Mouse (Mus musculus) kidney, postnatal 0 days (tissue): ENCODE measurements around the gene Btk. TPM values are rescaled to one million over a fixed set of nuclear protein-coding genes. Genes with fewer than 3 reads are reported as not detected.

Experiments used
- ATAC-seq: fragments of 200-750 bp; cut with Nextera tagmentation; replicated peaks from 2 replicates; pipeline ENCODE4 v1.8.0; 2017; ENCODE audit warnings: low read depth, moderate number of reproducible peaks, moderate TSS enrichment, moderate library complexity; ENCODE audit not compliant: low FRiP score
- DNase-seq: peaks from one replicate; pipeline ENCODE4 v3.0.0-alpha.2; 2016; ENCODE audit warnings: low spot score
- H3K27ac ChIP-seq: fragments of 300-500 bp; sonication (generic); 2 replicates; pipeline ENCODE4 v1.5.1; 2014; ENCODE audit warnings: mild to moderate bottlenecking
- H3K27me3 ChIP-seq: fragments of 300-500 bp; sonication (generic); 2 replicates; pipeline ENCODE4 v1.6.1; 2014; ENCODE audit warnings: low read length, mixed read lengths; ENCODE audit not compliant: insufficient read depth
- H3K36me3 ChIP-seq: fragments of 300-500 bp; sonication (generic); 2 replicates; pipeline ENCODE4 v1.6.1; 2014; ENCODE audit warnings: low read length, mixed read lengths; ENCODE audit not compliant: insufficient read depth
- H3K4me1 ChIP-seq: fragments of 300-500 bp; sonication (generic); replicated peaks from 2 replicates; pipeline ENCODE4 v1.6.1; 2014; ENCODE audit warnings: antibody characterized with exemption, low read length, mixed read lengths; ENCODE audit not compliant: insufficient read depth
- H3K4me2 ChIP-seq: fragments of 300-500 bp; sonication (generic); 2 replicates; pipeline ENCODE4 v1.6.1; 2014; ENCODE audit warnings: mild to moderate bottlenecking, low read length, moderate library complexity, mixed read lengths
- H3K4me3 ChIP-seq: fragments of 300-500 bp; sonication (generic); replicated peaks from 2 replicates; pipeline ENCODE4 v1.5.1; 2014; ENCODE audit warnings: low read depth, low read length
- H3K9ac ChIP-seq: fragments of 300-500 bp; sonication (generic); 2 replicates; pipeline ENCODE4 v1.6.1; 2014; ENCODE audit warnings: low read depth, low read length
- H3K9me3 ChIP-seq: fragments of 300-500 bp; sonication (generic); replicated peaks from 2 replicates; pipeline ENCODE4 v1.6.1; 2016; ENCODE audit warnings: low read length, inconsistent platforms, mixed read lengths
- CTCF ChIP-seq: IDR thresholded peaks from 2 replicates; pipeline ENCODE4 v1.5.1; 2016; ENCODE audit warnings: antibody characterized with exemption, low read depth, mild to moderate bottlenecking, moderate library complexity
- WGBS: fragments of 180-500 bp; shearing (Covaris S2); extraction: QIAGEN DNeasy Blood & Tissue Kit; methylation state at CpG from one replicate; pipeline ENCODE4 v1.1.7; 2014; 5-methylcytosine and 5-hydroxymethylcytosine counted together
- polyA plus RNA-seq: library from polyadenylated mRNA; unstranded; fragments of >200 nt; fragmentation: Nextera tagmentation; extraction: Ambion mirVana; gene quantifications from 2 replicates; pipeline ENCODE4 v1.2.1, GENCODE M21; 2015

Btk gene
- polyA plus RNA-seq, 1 experiment from 2014 or later: 0.79 TPM

- peak within 1 kb of the TSS; percentile 53 for H3K4me3 ChIP-seq
- peak; percentile 97 for ATAC-seq
- peak within 1 kb of the TSS; percentile 55 for H3K4me2 ChIP-seq
- peak within 1 kb of the TSS; percentile 65 for H3K9ac ChIP-seq
- no peaks in the 10 kb centered on the region for H3K27me3 ChIP-seq
- H3K9me3 ChIP-seq: no peaks in the 10 kb centered on the region
- no peaks in the 10 kb centered on the region for H3K36me3 ChIP-seq
- H3K4me1 ChIP-seq: no peaks in the 10 kb centered on the region
- WGBS: 25% methylated on average over 45 of the region's 45 CpGs
- peak; percentile 93 for DNase-seq
- peak within 1 kb of the TSS; percentile 81 for H3K27ac ChIP-seq
- TF ChIP-seq CTCF: peak; percentile 74
These were observed 2.0 kb upstream of the Btk start, which contains the start of gene Rpl36a for GRCm38 (mm10) chrX:134585103-134586002. TSS of gene Rpl36a (plus strand) at chrX:134585654.

- H3K36me3 ChIP-seq: no peaks in the 10 kb centered on the region
- DNase-seq (no peak), ATAC-seq (no peak)
- H3K4me3 ChIP-seq: no peak overlapping the region
- H3K27me3 ChIP-seq: no peaks in the 10 kb centered on the region
- H3K9ac ChIP-seq: no peak overlapping the region
- H3K27ac ChIP-seq: no peak overlapping the region
- H3K9me3 ChIP-seq: no peaks in the 10 kb centered on the region
- no peak overlapping the region for H3K4me2 ChIP-seq
- 85% methylated on average over 11 of the region's 11 CpGs for WGBS
- no peaks in the 10 kb centered on the region for H3K4me1 ChIP-seq
- TF ChIP-seq CTCF: no peak
These were observed 1.1 kb downstream of the Btk start for GRCm38 (mm10) chrX:134582270-134582669.

GRCm38 (mm10) chrX:134580528-134581305 is 2.7 kb downstream of the Btk start:
- H3K27me3 ChIP-seq: no peaks in the 10 kb centered on the region
- no peak for ATAC-seq
- no peak overlapping the region for H3K4me3 ChIP-seq
- H3K9ac ChIP-seq: no peak overlapping the region
- H3K27ac ChIP-seq: no peak overlapping the region
- 82% methylated on average over 14 of the region's 14 CpGs for WGBS
- DNase-seq: no peak
- no peaks in the 10 kb centered on the region for H3K36me3 ChIP-seq
- H3K4me1 ChIP-seq: no peaks in the 10 kb centered on the region
- no peak for TF ChIP-seq CTCF
- no peaks in the 10 kb centered on the region for H3K9me3 ChIP-seq
- H3K4me2 ChIP-seq: no peak overlapping the region

GRCm38 (mm10) chrX:134577896-134578295 is 5.5 kb downstream of the Btk start:
- no peak for DNase-seq
- WGBS: 79% methylated on average over 4 of the region's 4 CpGs
- H3K36me3 ChIP-seq: no peaks in the 10 kb centered on the region
- no peaks in the 10 kb centered on the region for H3K4me1 ChIP-seq
- H3K27me3 ChIP-seq: no peaks in the 10 kb centered on the region
- no peak overlapping the region for H3K9ac ChIP-seq
- TF ChIP-seq CTCF: no peak
- ATAC-seq: no peak
- H3K4me2 ChIP-seq: no peak overlapping the region
- no peak overlapping the region for H3K4me3 ChIP-seq
- H3K27ac ChIP-seq: no peak overlapping the region
- no peaks in the 10 kb centered on the region for H3K9me3 ChIP-seq

GRCm38 (mm10) chrX:134566536-134567222 is 16.7 kb downstream of the Btk start:
- TF ChIP-seq CTCF: no peak
- Histone ChIP-seq H3K36me3 (no peaks in the 10 kb centered on the region), H3K9ac (no peak overlapping the region), H3K27ac (no peak overlapping the region), H3K4me3 (no peak overlapping the region), H3K4me1 (no peaks in the 10 kb centered on the region), H3K9me3 (no peaks in the 10 kb centered on the region), H3K27me3 (no peaks in the 10 kb centered on the region), H3K4me2 (no peak overlapping the region)
- ATAC-seq: no peak
- 79% methylated on average over 8 of the region's 8 CpGs for WGBS
- DNase-seq: no peak

GRCm38 (mm10) chrX:134564326-134564725 is 19.0 kb downstream of the Btk start:
- no peak for TF ChIP-seq CTCF
- Histone ChIP-seq H3K27ac (no peak overlapping the region), H3K4me3 (no peak overlapping the region), H3K36me3 (no peaks in the 10 kb centered on the region), H3K4me2 (no peak overlapping the region), H3K9me3 (no peaks in the 10 kb centered on the region), H3K4me1 (no peaks in the 10 kb centered on the region), H3K9ac (no peak overlapping the region), H3K27me3 (no peaks in the 10 kb centered on the region)
- 73% methylated on average over 4 of the region's 4 CpGs for WGBS
- no peak for DNase-seq
- no peak for ATAC-seq
